Mouse (Mus musculus) forebrain, postnatal 0 days (tissue): ENCODE data around the gene Melk. TPM values are rescaled to one million over a fixed set of nuclear protein-coding genes. Genes with fewer than 3 reads are reported as not detected.
A peak's percentile ranks its signal among the peaks of the same experiment; 100 is the strongest.

Experiments
- ATAC-seq: fragments of 200-750 bp; cut with Nextera tagmentation; 2 replicates; pipeline ENCODE4 v1.8.0; 2017; ENCODE audit warnings: mild to moderate bottlenecking, moderate library complexity
- DNase-seq: peaks from one replicate; pipeline ENCODE4 v3.0.0-alpha.2; 2015
- H3K27ac ChIP-seq: fragments of 300-500 bp; sonication (generic); 2 replicates; pipeline ENCODE4 v1.5.1; 2014; ENCODE audit warnings: low read depth, mild to moderate bottlenecking, antibody characterized with exemption, low read length, moderate library complexity, mixed read lengths
- H3K27me3 ChIP-seq: fragments of 300-500 bp; sonication (generic); 2 replicates; pipeline ENCODE4 v1.6.1; 2014; ENCODE audit warnings: mild to moderate bottlenecking, low read length, mixed read lengths; ENCODE audit not compliant: insufficient read depth
- H3K36me3 ChIP-seq: fragments of 300-500 bp; sonication (generic); 2 replicates; pipeline ENCODE4 v1.6.1; 2014; ENCODE audit warnings: mild to moderate bottlenecking, moderate library complexity; ENCODE audit not compliant: insufficient read depth
- H3K4me1 ChIP-seq: fragments of 300-500 bp; sonication (generic); 2 replicates; pipeline ENCODE4 v1.6.1; 2014; ENCODE audit warnings: antibody characterized with exemption; ENCODE audit not compliant: insufficient read depth
- H3K4me2 ChIP-seq: fragments of 300-500 bp; sonication (generic); 2 replicates; pipeline ENCODE4 v1.6.1; 2014; ENCODE audit warnings: low read depth, mild to moderate bottlenecking, moderate library complexity
- H3K4me3 ChIP-seq: fragments of 300-500 bp; sonication (generic); 2 replicates; pipeline ENCODE4 v1.5.1; 2014; ENCODE audit warnings: low read depth, low read length, mixed read lengths
- H3K9ac ChIP-seq: fragments of 300-500 bp; sonication (generic); 2 replicates; pipeline ENCODE4 v1.6.1; 2014; ENCODE audit warnings: mild to moderate bottlenecking
- H3K9me3 ChIP-seq: fragments of 300-500 bp; sonication (generic); 2 replicates; pipeline ENCODE4 v1.6.1; 2016; ENCODE audit warnings: low read length
- CTCF ChIP-seq: sonication (generic); IDR thresholded peaks from 2 replicates; pipeline ENCODE4 v1.5.1; 2016; ENCODE audit warnings: antibody characterized with exemption, control low read depth, low read depth
- WGBS: fragments of 180-500 bp; shearing (Covaris S2); extraction: QIAGEN DNeasy Blood & Tissue Kit; methylation state at CpG from one replicate; pipeline ENCODE4 v1.1.7; 2014; 5-methylcytosine and 5-hydroxymethylcytosine counted together
- polyA plus RNA-seq: library from polyadenylated mRNA; unstranded; fragments of >200 nt; fragmentation: Nextera tagmentation; extraction: Ambion mirVana; gene quantifications from 2 replicates; pipeline ENCODE4 v1.2.1, GENCODE M21; 2015
- total RNA-seq: library from RNA; depleted of rRNA; stranded (reverse); fragments of >200 nt; gene quantifications from 2 replicates; pipeline ENCODE4 v1.2.3, GENCODE M21; 2014

The Melk gene
- total and polyA plus RNA-seq, 2 experiments from 2014 or later = 4.2 to 4.7 TPM

GRCm38 (mm10) chr4:44325453-44325852 is 24.8 kb downstream of the Melk start:
- DNase-seq (peak; percentile 61), ATAC-seq (peak; percentile 56; the same call in 1 of the 2 replicates)
- H3K4me3 ChIP-seq = no peak overlapping the region
- no peak overlapping the region for H3K27ac ChIP-seq
- no peaks in the 10 kb centered on the region for H3K4me1 ChIP-seq
- H3K36me3 ChIP-seq = no peaks in the 10 kb centered on the region
- no peak overlapping the region for H3K9ac ChIP-seq
- 38% methylated on average over 4 of the region's 4 CpGs for WGBS
- H3K27me3 ChIP-seq = no peaks in the 10 kb centered on the region
- no peak overlapping the region for H3K4me2 ChIP-seq
- H3K9me3 ChIP-seq = no peaks in the 10 kb centered on the region
- TF ChIP-seq CTCF = peak; percentile 69

- H3K27me3 ChIP-seq = no peaks in the 10 kb centered on the region
- no peak overlapping the region for H3K4me3 ChIP-seq
- WGBS = 100% methylated on average over 3 of the region's 3 CpGs
- no peak for TF ChIP-seq CTCF
- H3K9me3 ChIP-seq = no peaks in the 10 kb centered on the region
- H3K27ac ChIP-seq = no peak overlapping the region
- no peaks in the 10 kb centered on the region for H3K4me1 ChIP-seq
- no peak overlapping the region for H3K4me2 ChIP-seq
- ATAC-seq (no peak), DNase-seq (no peak)
- no peak overlapping the region for H3K9ac ChIP-seq
- no peaks in the 10 kb centered on the region for H3K36me3 ChIP-seq
Observed at GRCm38 (mm10) chr4:44326721-44327120, 26.0 kb downstream of the Melk start.

GRCm38 (mm10) chr4:44327976-44328375 is 27.3 kb downstream of the Melk start:
- H3K4me2 ChIP-seq = no peak overlapping the region
- no peak for ATAC-seq
- no peaks in the 10 kb centered on the region for H3K27me3 ChIP-seq
- H3K4me1 ChIP-seq = no peaks in the 10 kb centered on the region
- H3K9ac ChIP-seq = no peak overlapping the region
- H3K9me3 ChIP-seq = no peaks in the 10 kb centered on the region
- WGBS = 69% methylated on average over 1 of the region's 1 CpGs
- peak; percentile 33 for TF ChIP-seq CTCF
- no peak overlapping the region for H3K4me3 ChIP-seq
- no peaks in the 10 kb centered on the region for H3K36me3 ChIP-seq
- DNase-seq = no peak
- no peak overlapping the region for H3K27ac ChIP-seq

GRCm38 (mm10) chr4:44335006-44335405 is 34.3 kb downstream of the Melk start:
- no peak overlapping the region for H3K9ac ChIP-seq
- no peaks in the 10 kb centered on the region for H3K4me1 ChIP-seq
- H3K4me2 ChIP-seq = no peak overlapping the region
- no peak for ATAC-seq
- no peaks in the 10 kb centered on the region for H3K9me3 ChIP-seq
- H3K4me3 ChIP-seq = no peak overlapping the region
- no peaks in the 10 kb centered on the region for H3K27me3 ChIP-seq
- no peak overlapping the region for H3K27ac ChIP-seq
- H3K36me3 ChIP-seq = no peaks in the 10 kb centered on the region
- no peak for TF ChIP-seq CTCF
- WGBS = 90% methylated on average over 8 of the region's 8 CpGs
- no peak for DNase-seq

- Histone ChIP-seq H3K9ac (no peak overlapping the region), H3K9me3 (no peaks in the 10 kb centered on the region), H3K27ac (no peak overlapping the region), H3K27me3 (no peaks in the 10 kb centered on the region), H3K4me2 (no peak overlapping the region), H3K36me3 (no peaks in the 10 kb centered on the region), H3K4me1 (no peaks in the 10 kb centered on the region), H3K4me3 (no peak overlapping the region)
- TF ChIP-seq CTCF = no peak
- no peak for ATAC-seq
- WGBS = 91% methylated on average over 7 of the region's 7 CpGs
- no peak for DNase-seq
Observed at GRCm38 (mm10) chr4:44361670-44362069, 61.0 kb downstream of the Melk start.

- Histone ChIP-seq H3K4me3 (no peak overlapping the region), H3K27ac (no peak overlapping the region), H3K9me3 (no peaks in the 10 kb centered on the region), H3K4me2 (no peak overlapping the region), H3K9ac (no peak overlapping the region), H3K4me1 (no peaks in the 10 kb centered on the region), H3K36me3 (no peaks in the 10 kb centered on the region), H3K27me3 (no peaks in the 10 kb centered on the region)
- TF ChIP-seq CTCF = no peak
- peak; percentile 65 for DNase-seq
- ATAC-seq = no peak
- 61% methylated on average over 12 of the region's 12 CpGs for WGBS
Observed at GRCm38 (mm10) chr4:44363434-44364013, 62.8 kb downstream of the Melk start.

GRCm38 (mm10) chr4:44392231-44393216 is 91.8 kb downstream of the Melk start:
- Histone ChIP-seq H3K27ac (no peak overlapping the region), H3K4me1 (no peaks in the 10 kb centered on the region), H3K27me3 (no peaks in the 10 kb centered on the region), H3K36me3 (no peaks in the 10 kb centered on the region), H3K9me3 (no peaks in the 10 kb centered on the region), H3K4me2 (no peak overlapping the region), H3K9ac (no peak overlapping the region), H3K4me3 (no peak overlapping the region)
- no peak for ATAC-seq
- no peak for DNase-seq
- no peak for TF ChIP-seq CTCF
- WGBS = 65% methylated on average over 37 of the region's 37 CpGs
